Mouse (Mus musculus) stomach, postnatal 0 days (tissue): ENCODE measurements around the gene Cyp2c50.

Source experiments
- CTCF ChIP-seq: IDR thresholded peaks from 2 replicates; pipeline ENCODE4 v1.5.1; 2016; ENCODE audit warnings: antibody characterized with exemption, low read depth, mild to moderate bottlenecking, moderate library complexity
- EP300 ChIP-seq: optimal IDR thresholded peaks from 2 replicates; pipeline ENCODE3; 2016; ENCODE audit warnings: antibody characterized with exemption

GRCm38 (mm10) chr19:40088381-40088780, 1.1 kb upstream of the Cyp2c50 start:
- TF ChIP-seq CTCF (no peak), EP300 (no peak)
